8 mouse cellular contexts compared by ENCODE assay signal in the genomic region with DNA sequence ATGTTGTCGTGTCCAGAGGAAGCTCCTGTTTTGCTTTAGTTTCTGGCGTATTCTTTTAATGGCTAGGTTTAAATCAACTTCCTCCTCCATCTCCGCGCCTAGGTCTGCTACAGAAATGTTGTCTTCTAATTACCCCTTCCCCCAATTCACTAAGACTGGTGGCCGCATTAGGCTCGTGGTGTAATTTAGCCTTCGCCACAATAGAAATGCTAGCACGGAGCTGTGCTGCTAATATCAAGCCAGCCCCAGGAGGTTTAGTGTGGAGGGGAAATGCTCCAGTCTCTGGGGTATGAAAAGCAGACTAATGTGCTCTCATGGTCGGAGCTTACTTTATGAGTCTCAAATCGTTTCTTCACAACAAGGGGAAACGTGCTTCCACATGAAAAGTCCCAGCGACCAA. TPM values are rescaled to one million over a fixed set of nuclear protein-coding genes. Genes with fewer than 3 reads are reported as not detected.
DNase-seq lines count a peak whose midpoint lies in the region; ATAC-seq and TF ChIP-seq lines count a peak whose summit lies in the region.

No protein-coding gene starts in this region.

- ATAC-seq in liver, embryonic 12.5 days, result no peak
- ATAC-seq in stomach, postnatal 0 days (ENCODE audit: low FRiP score, low TSS enrichment), result no peak

- H3K36me3 ChIP-seq in liver, embryonic 12.5 days, result no peaks in the 10 kb centered on the region
- H3K36me3 ChIP-seq in stomach, postnatal 0 days (ENCODE audit: control insufficient read depth, insufficient read depth, low read length), result no peaks in the 10 kb centered on the region

- no peaks in the 10 kb centered on the region for H3K9me3 ChIP-seq in liver, embryonic 12.5 days (replicated peaks)
- no peaks in the 10 kb centered on the region for H3K9me3 ChIP-seq in stomach, postnatal 0 days (ENCODE audit: control insufficient read depth, low read length)

- H3K27ac ChIP-seq in liver, embryonic 12.5 days, result no peak overlapping the region
- no peak overlapping the region; the same call in 1 of the 2 replicates for H3K27ac ChIP-seq in stomach, postnatal 0 days (replicated peaks)

- H3K4me2 ChIP-seq in liver, embryonic 12.5 days, result peak overlapping the region; percentile 95
- peak overlapping the region; percentile 99 for H3K4me2 ChIP-seq in stomach, postnatal 0 days (replicated peaks; ENCODE audit: low read depth)

- TF ChIP-seq CTCF in stomach, postnatal 0 days (IDR thresholded peaks at IDR 0.05; ENCODE audit: low read depth), result no peak

- peak; percentile 23 for DNase-seq in cerebellum, adult 11 months
- DNase-seq in cerebellum, postnatal 4 days (ENCODE audit: low spot score in 2 of 2), result no peak
- DNase-seq in retina, embryonic 14.5 days (ENCODE audit: low spot score), result peak; percentile 30
- DNase-seq in retina, postnatal 1 day, result no peak
- DNase-seq in stomach, postnatal 0 days (ENCODE audit: low spot score), result no peak
- no peak for DNase-seq in frontal cortex, postnatal 14 days (ENCODE audit: low spot score in 2 of 2)
- DNase-seq in left cerebral cortex, postnatal 10 days (ENCODE audit: extremely low spot score in 1 of 2, low spot score in 2 of 2), result no peak

- H3K27me3 ChIP-seq in liver, embryonic 12.5 days (replicated peaks), result peaks cover 16% of the 10 kb centered on the region
- no peaks in the 10 kb centered on the region for H3K27me3 ChIP-seq in stomach, postnatal 0 days (ENCODE audit: control insufficient read depth, insufficient read depth, low read length)

- intact Hi-C loops in left cerebral cortex, postnatal 10 days (cut with DNase I), result loop anchor here (5.0 kb wide), 1 partner anchor 43 kb away; the partner anchor contains the start of gene Zscan20

- 11% methylated on average over 12 of the region's 12 CpGs for WGBS in liver, embryonic 12.5 days (ENCODE audit: insufficient replicate concordance)
- 11% methylated on average over 12 of the region's 12 CpGs for WGBS in stomach, postnatal 0 days

- peaks cover 32% of the 10 kb centered on the region for H3K4me1 ChIP-seq in liver, embryonic 12.5 days
- H3K4me1 ChIP-seq in stomach, postnatal 0 days (replicated peaks; ENCODE audit: control insufficient read depth, insufficient read depth), result peaks cover 3% of the 10 kb centered on the region; the same call in 1 of the 2 replicates

- TF ChIP-seq EP300 in stomach, postnatal 0 days (optimal IDR thresholded peaks at IDR 0.05), result no peak

- H3K9ac ChIP-seq in liver, embryonic 12.5 days, result peak overlapping the region; percentile 77
- H3K9ac ChIP-seq in stomach, postnatal 0 days (ENCODE audit: low read length), result peak overlapping the region; percentile 71

- H3K4me3 ChIP-seq in liver, embryonic 12.5 days, result peak overlapping the region; percentile 69
- peak overlapping the region; percentile 69 for H3K4me3 ChIP-seq in stomach, postnatal 0 days (ENCODE audit: low read depth, low read length)

RNA-seq across cellular contexts. Expression of gene Phc2, which starts 0.9 kb away (rescaled TPM):
- polyA plus RNA-seq in liver, embryonic 12.5 days (2016; fragmentation: Nextera tagmentation; extraction: Ambion mirVana), result 30.9 and 33.2 TPM in 2 replicates
- 27.1 and 31.1 TPM in 2 replicates for polyA plus RNA-seq in stomach, postnatal 0 days (2015; fragmentation: Nextera tagmentation; extraction: Ambion mirVana)
- total RNA-seq in left cerebral cortex, postnatal 10 days (2021), result 10 to 100 TPM; 65.1 to 71.4 TPM

RNA-seq across cellular contexts. Expression of gene Tlr12, which starts 37.0 kb away (rescaled TPM):
- polyA plus RNA-seq in liver, embryonic 12.5 days (2016; fragmentation: Nextera tagmentation; extraction: Ambion mirVana), result 1.4 and 1.5 TPM in 2 replicates
- polyA plus RNA-seq in stomach, postnatal 0 days (2015; fragmentation: Nextera tagmentation; extraction: Ambion mirVana), result 0.56 and 0.57 TPM in 2 replicates
- total RNA-seq in left cerebral cortex, postnatal 10 days (2021), result 1 to 10 TPM; 1.1 to 1.5 TPM

RNA-seq across cellular contexts. Expression of gene Zscan20, which starts 45.5 kb away (rescaled TPM):
- 1.7 and 1.8 TPM in 2 replicates for polyA plus RNA-seq in liver, embryonic 12.5 days (2016; fragmentation: Nextera tagmentation; extraction: Ambion mirVana)
- 0.98 and 1.2 TPM in 2 replicates for polyA plus RNA-seq in stomach, postnatal 0 days (2015; fragmentation: Nextera tagmentation; extraction: Ambion mirVana)
- total RNA-seq in left cerebral cortex, postnatal 10 days (2021), result 1 to 10 TPM; 6.3 to 7.9 TPM

Comparison
In these comparisons a context has a peak if more than half of its experiments do, and no peak if none do; other contexts are left out.
1. DNase-seq: peak in cerebellum, adult 11 months (single experiment) and retina, embryonic 14.5 days (single experiment); none in cerebellum, postnatal 4 days (0 of 2), retina, postnatal 1 day (single experiment), stomach, postnatal 0 days (single experiment), frontal cortex, postnatal 14 days (0 of 2) and left cerebral cortex, postnatal 10 days (0 of 2).